Mouse (Mus musculus): ENCODE results near the gene Sdhaf3. TPM values are rescaled to one million over a fixed set of nuclear protein-coding genes. Genes with fewer than 3 reads are reported as not detected.

Sdhaf3 gene
- total and polyA plus RNA-seq, 3 experiments: 6.0 to 11.6 (median 8.8) TPM

Other genes with a start within 250 kb of the Sdhaf3 start
- not detected in 2 replicates for gene Dlx6, start 92.7 kb upstream of the Sdhaf3 start, total RNA-seq (2012; rRNA removed)
- gene Dlx6, start 92.7 kb upstream of the Sdhaf3 start, total RNA-seq (2014; rRNA removed): not detected in 2 replicates
- gene Dlx6, start 92.7 kb upstream of the Sdhaf3 start, polyA plus RNA-seq (2012; ENCODE audit: insufficient read length, low read depth): not detected in 2 replicates
- gene Dlx5, start 73.9 kb upstream of the Sdhaf3 start, total RNA-seq (2012; rRNA removed): not detected in 2 replicates
- not detected in 2 replicates for gene Dlx5, start 73.9 kb upstream of the Sdhaf3 start, total RNA-seq (2014; rRNA removed)
- gene Dlx5, start 73.9 kb upstream of the Sdhaf3 start, polyA plus RNA-seq (2012; ENCODE audit: insufficient read length, low read depth): not detected in 2 replicates

Data from CH12.LX (cell line).